Mouse (Mus musculus): ENCODE measurements around the gene Rcbtb1.

GRCm38 (mm10) chr14:59233635-59234034 is 32.6 kb downstream of the Rcbtb1 start:
- TF ChIP-seq CTCF (IDR thresholded peaks at IDR 0.05; ENCODE audit: control insufficient read depth, insufficient read depth, insufficient replicate concordance, low read depth, low read length) (no peak), POLR2A (IDR thresholded peaks at IDR 0.05; ENCODE audit: control insufficient read depth, low read depth, low read length) (no peak)

Measured in testis, adult 2 months (tissue).